Mouse (Mus musculus): ENCODE results near the gene Trex2.

DNA sequence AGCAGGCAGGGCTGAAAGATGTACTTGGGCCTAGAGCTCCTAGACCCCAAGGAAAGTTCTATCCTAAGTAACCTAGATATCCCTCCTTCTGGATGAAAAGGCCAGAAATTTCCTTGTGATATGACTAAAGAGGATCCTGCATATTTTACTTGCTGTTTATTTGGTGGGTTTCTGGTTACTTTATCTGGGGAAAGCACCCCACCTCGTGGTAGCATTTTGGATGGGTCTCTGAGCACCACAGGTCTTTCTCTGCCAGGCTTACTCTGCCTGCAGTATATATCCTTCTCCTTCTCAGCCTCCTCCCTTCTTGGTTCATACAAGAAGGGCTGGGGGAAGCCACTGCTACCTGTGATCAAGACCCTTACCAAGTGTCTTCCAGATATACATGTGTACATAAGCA is 22.4 kb downstream of the Trex2 start:
- no peak for TF ChIP-seq CTCF (IDR thresholded peaks at IDR 0.05; ENCODE audit: control insufficient read depth, insufficient read depth, insufficient replicate concordance, low read depth, low read length)
- TF ChIP-seq POLR2A (IDR thresholded peaks at IDR 0.05; ENCODE audit: control insufficient read depth, low read depth, low read length): no peak
